Mouse (Mus musculus) CH12.LX (cell line): ENCODE data around the gene Matn4. TPM values are rescaled to one million over a fixed set of nuclear protein-coding genes. Genes with fewer than 3 reads are reported as not detected.

Source experiments
- DNase-seq: peaks from one replicate; pipeline ENCODE4 v3.0.0-alpha.2; 2013; ENCODE audit errors: extremely low read depth
- H3K27ac ChIP-seq: 2 replicates; pipeline ENCODE4 v1.5.1; 2012; ENCODE audit warnings: low read depth, mild to moderate bottlenecking, control low read depth, moderate library complexity; ENCODE audit not compliant: insufficient read depth
- H3K27me3 ChIP-seq: replicated peaks from 2 replicates; pipeline ENCODE3; 2012; ENCODE audit warnings: inconsistent platforms
- H3K36me3 ChIP-seq, 2 experiments: replicated peaks in 1 of 2; 2 replicates each; pipeline versions ENCODE3 to v1.6.1; 2012; ENCODE audit warnings: inconsistent platforms in 1 of 2, low read length in 1 of 2, mild to moderate bottlenecking in 1 of 2, mixed read lengths in 1 of 2, moderate library complexity in 1 of 2; ENCODE audit not compliant: control insufficient read depth in 1 of 2, insufficient read depth in 1 of 2
- H3K4me1 ChIP-seq, 2 experiments: 2 replicates each; pipeline ENCODE4 v1.6.1; 2012; ENCODE audit warnings: inconsistent platforms in 1 of 2, moderate library complexity in 1 of 2; ENCODE audit not compliant: insufficient read depth in 2 of 2, control insufficient read depth in 1 of 2
- H3K4me2 ChIP-seq: 2 replicates; pipeline ENCODE4 v1.6.1; 2012; ENCODE audit warnings: low read depth, mild to moderate bottlenecking, control low read depth; ENCODE audit not compliant: poor library complexity, insufficient read depth, severe bottlenecking
- H3K4me3 ChIP-seq, 3 experiments: fragments of 150-350 bp in 1 of 3; sonication (generic) in 1 of 3; replicated peaks in 1 of 3; 2 replicates each; pipeline versions ENCODE3 to v1.5.1; 2011 to 2012; ENCODE audit warnings: low read depth in 2 of 3, low read length in 2 of 3, mild to moderate bottlenecking in 2 of 3, moderate library complexity in 2 of 3, control low read depth in 1 of 3, improper control_type of control experiment in 1 of 3, inconsistent platforms in 1 of 3, mixed read lengths in 1 of 3; ENCODE audit not compliant: poor library complexity in 1 of 3
- H3K79me2 ChIP-seq: replicated peaks from 2 replicates; pipeline ENCODE4 v1.6.1; 2012; ENCODE audit warnings: mild to moderate bottlenecking, moderate library complexity; ENCODE audit not compliant: control insufficient read depth, poor library complexity, insufficient read depth, severe bottlenecking; ENCODE audit errors: extremely low read depth
- H3K9ac ChIP-seq: 2 replicates; pipeline ENCODE4 v1.6.1; 2012; ENCODE audit warnings: low read depth, mild to moderate bottlenecking, control low read depth, moderate library complexity; ENCODE audit not compliant: insufficient read depth
- H3K9me3 ChIP-seq: replicated peaks from 2 replicates; pipeline ENCODE3; 2012; ENCODE audit warnings: low read length, inconsistent platforms, mixed read lengths
- BHLHE40 ChIP-seq: IDR thresholded peaks from 2 replicates; pipeline ENCODE4 v1.6.1; 2011; ENCODE audit warnings: mild to moderate bottlenecking, low read depth, low read length, improper control_type of control experiment
- CHD2 ChIP-seq: IDR thresholded peaks from 2 replicates; pipeline ENCODE4 v1.6.1; 2011; ENCODE audit warnings: low read length, improper control_type of control experiment
- CTCF ChIP-seq, 2 experiments: IDR thresholded peaks in 1 of 2; conservative IDR thresholded peaks in 1 of 2; 2 replicates each; pipeline ENCODE4 v1.5.1; 2011 to 2012; ENCODE audit warnings: low read depth in 2 of 2, low read length in 2 of 2, improper control_type of control experiment in 1 of 2, inconsistent platforms in 1 of 2, mild to moderate bottlenecking in 1 of 2, moderate library complexity in 1 of 2
- E2F4 ChIP-seq: IDR thresholded peaks from 2 replicates; pipeline ENCODE4 v1.6.1; 2011; ENCODE audit warnings: low read depth, low read length, improper control_type of control experiment; ENCODE audit not compliant: insufficient replicate concordance
- ELF1 ChIP-seq: IDR thresholded peaks from 2 replicates; pipeline ENCODE4 v1.6.1; 2014; ENCODE audit warnings: low read depth, mild to moderate bottlenecking, inconsistent platforms, low read length, improper control_type of control experiment
- ETS1 ChIP-seq: conservative IDR thresholded peaks from 2 replicates; pipeline ENCODE4 v1.6.1; 2012; ENCODE audit warnings: low read depth, mild to moderate bottlenecking, inconsistent platforms, low read length, improper control_type of control experiment, moderate library complexity
- GABPA ChIP-seq: IDR thresholded peaks from 2 replicates; pipeline ENCODE4 v1.6.1; 2012; ENCODE audit warnings: low read depth, low read length, improper control_type of control experiment, inconsistent platforms; ENCODE audit not compliant: insufficient replicate concordance
- HCFC1 ChIP-seq: IDR thresholded peaks from 2 replicates; pipeline ENCODE4 v1.6.1; 2012; ENCODE audit warnings: low read depth, mild to moderate bottlenecking, inconsistent platforms, low read length, improper control_type of control experiment
- JUN ChIP-seq: IDR thresholded peaks from 2 replicates; pipeline ENCODE4 v1.6.1; 2011; ENCODE audit warnings: low read depth, mild to moderate bottlenecking, low read length, improper control_type of control experiment, moderate library complexity; ENCODE audit not compliant: insufficient read depth
- KAT2A ChIP-seq: IDR thresholded peaks from 2 replicates; pipeline ENCODE4 v1.6.1; 2012; ENCODE audit warnings: low read length, improper control_type of control experiment, inconsistent platforms; ENCODE audit not compliant: insufficient replicate concordance
- MAFK ChIP-seq: IDR thresholded peaks from 2 replicates; pipeline ENCODE4 v1.6.1; 2011; ENCODE audit warnings: low read length, improper control_type of control experiment; ENCODE audit not compliant: insufficient replicate concordance
- MEF2A ChIP-seq: IDR thresholded peaks from 2 replicates; pipeline ENCODE4 v1.6.1; 2014; ENCODE audit warnings: low read depth, mild to moderate bottlenecking, inconsistent platforms, low read length, improper control_type of control experiment, borderline replicate concordance
- MXI1 ChIP-seq: IDR thresholded peaks from 2 replicates; pipeline ENCODE4 v1.6.1; 2011; ENCODE audit warnings: mild to moderate bottlenecking, low read depth, low read length, improper control_type of control experiment
- MYC ChIP-seq: IDR thresholded peaks from 2 replicates; pipeline ENCODE4 v1.6.1; 2011; ENCODE audit warnings: low read depth, mild to moderate bottlenecking, improper control_type of control experiment, low read length
- NELFE ChIP-seq: IDR thresholded peaks from 2 replicates; pipeline ENCODE4 v1.6.1; 2011; ENCODE audit warnings: low read depth, low read length, improper control_type of control experiment
- NRF1 ChIP-seq: IDR thresholded peaks from 2 replicates; pipeline ENCODE4 v1.6.1; 2014; ENCODE audit warnings: low read depth, mild to moderate bottlenecking, inconsistent platforms, low read length, improper control_type of control experiment, moderate library complexity
- PAX5 ChIP-seq: IDR thresholded peaks from 2 replicates; pipeline ENCODE4 v1.6.1; 2012; ENCODE audit warnings: low read length, inconsistent platforms, mixed read lengths
- POLR2AphosphoS2 ChIP-seq: IDR thresholded peaks from 2 replicates; pipeline ENCODE4 v1.6.1; 2011; ENCODE audit warnings: low read depth, low read length, improper control_type of control experiment
- RCOR1 ChIP-seq: conservative IDR thresholded peaks from 2 replicates; pipeline ENCODE4 v1.6.1; 2012; ENCODE audit warnings: low read depth, mild to moderate bottlenecking, inconsistent platforms, low read length, improper control_type of control experiment
- SIN3A ChIP-seq: IDR thresholded peaks from 2 replicates; pipeline ENCODE4 v1.6.1; 2012; ENCODE audit warnings: low read length, improper control_type of control experiment, inconsistent platforms
- SMC3 ChIP-seq: IDR thresholded peaks from 2 replicates; pipeline ENCODE4 v1.6.1; 2011; ENCODE audit warnings: low read depth, low read length, improper control_type of control experiment
- TCF12 ChIP-seq: IDR thresholded peaks from 2 replicates; pipeline ENCODE4 v1.6.1; 2014; ENCODE audit warnings: low read depth, mild to moderate bottlenecking, inconsistent platforms, low read length, improper control_type of control experiment
- UBTF ChIP-seq: IDR thresholded peaks from 2 replicates; pipeline ENCODE4 v1.6.1; 2012; ENCODE audit warnings: low read depth, mild to moderate bottlenecking, inconsistent platforms, low read length, improper control_type of control experiment, moderate library complexity
- USF1 ChIP-seq: IDR thresholded peaks from 2 replicates; pipeline ENCODE4 v1.6.1; 2014; ENCODE audit warnings: low read depth, mild to moderate bottlenecking, inconsistent platforms, low read length, improper control_type of control experiment
- USF2 ChIP-seq: conservative IDR thresholded peaks from 2 replicates; pipeline ENCODE4 v1.6.1; 2011; ENCODE audit warnings: low read depth, low read length, improper control_type of control experiment
- ZC3H11A ChIP-seq: IDR thresholded peaks from 2 replicates; pipeline ENCODE4 v1.6.1; 2012; ENCODE audit warnings: low read depth, mild to moderate bottlenecking, inconsistent platforms, low read length, improper control_type of control experiment
- ZNF384 ChIP-seq: IDR thresholded peaks from 2 replicates; pipeline ENCODE4 v1.6.1; 2012; ENCODE audit warnings: low read depth, low read length, improper control_type of control experiment, inconsistent platforms
- dilution Hi-C: fragments of 300-500 bp; cut with MboI; formaldehyde crosslinking; loops from 2 replicates; pipeline ENCODE4 v1.14.3; 2020; ENCODE audit warnings: low sequenced_read_pairs; ENCODE audit not compliant: extremely low pct_unique_long_range_greater_than_20kb, extremely low pct_ligation_motif_present
- in situ Hi-C: fragments of 300-500 bp; cut with MboI; formaldehyde crosslinking; loops from 3 replicates; pipeline ENCODE4 v1.14.3; 2019; ENCODE audit warnings: low sequenced_read_pairs, low pct_ligation_motif_present, low pct_unique_long_range_greater_than_20kb, mixed read lengths
- polyA plus RNA-seq: library from polyadenylated mRNA; unstranded; fragments of >175 nt; gene quantifications from 2 replicates; pipeline ENCODE4 v1.2.1, GENCODE M21; 2012; ENCODE audit warnings: low read depth; ENCODE audit not compliant: insufficient read length
- total RNA-seq, 2 experiments: library from RNA; depleted of rRNA; stranded (reverse); fragments of 300-350 nt in 1 of 2; fragments of >200 nt in 1 of 2; gene quantifications; 2 replicates each; pipeline ENCODE4 v1.2.3; 2012 to 2014

Matn4 gene
- total and polyA plus RNA-seq, 3 experiments: not detected

DNA sequence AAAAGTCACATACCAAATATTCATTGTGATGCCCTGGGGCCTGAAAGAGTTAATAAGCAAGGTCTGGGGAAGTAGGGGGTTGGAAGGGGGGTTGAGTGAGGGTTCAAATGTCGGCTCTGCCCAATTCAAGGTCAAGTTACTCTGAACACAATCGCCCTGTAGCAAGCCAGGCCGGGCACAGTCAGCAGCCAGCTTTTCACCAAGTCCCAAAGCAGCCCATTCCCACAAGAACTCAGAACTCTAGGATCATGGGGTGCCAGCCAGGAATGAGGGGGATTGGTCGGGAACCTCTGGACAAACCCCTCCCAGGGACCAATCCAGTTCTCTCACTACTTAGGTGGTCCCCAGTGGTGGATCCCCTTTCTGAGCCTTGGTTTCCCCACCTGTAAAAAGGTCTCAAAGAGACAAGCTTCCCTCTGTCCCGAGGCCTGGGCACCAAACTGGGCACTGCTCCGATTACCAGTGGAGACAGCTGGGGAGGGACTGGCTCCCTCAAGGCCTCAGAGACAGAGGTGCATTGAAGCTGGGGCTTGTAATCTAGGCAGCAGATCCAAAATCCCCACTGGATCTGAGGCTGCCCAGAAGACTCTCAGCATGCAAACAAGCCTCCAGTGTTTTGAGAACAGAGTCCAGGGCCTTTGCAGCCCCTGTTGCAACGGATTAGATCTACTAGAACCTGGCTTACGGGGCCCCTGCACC, 31.4 kb upstream of the Matn4 start:
- Histone ChIP-seq H3K27ac (no peak overlapping the region), H3K4me3 (no peak overlapping the region), H3K4me1 (peaks cover 31 to 77% of the 10 kb centered on the region in 2 experiments), H3K9ac (no peak overlapping the region), H3K79me2 (peaks cover 62% of the 10 kb centered on the region), H3K4me2 (0 out of 2 replicates have a peak overlapping the region, but pooled peaks have one; percentile 27), H3K27me3 (no peaks in the 10 kb centered on the region), H3K9me3 (no peaks in the 10 kb centered on the region), H3K36me3 (peaks cover 0 to 53% of the 10 kb centered on the region in 2 experiments)
- dilution Hi-C loops: no loop called here
- TF ChIP-seq HCFC1: no peak
- TF ChIP-seq CHD2: no peak
- TF ChIP-seq MAFK: no peak
- no peak for TF ChIP-seq ZC3H11A
- no peak for TF ChIP-seq MYC
- no peak for TF ChIP-seq ELF1
- no peak for TF ChIP-seq SIN3A
- TF ChIP-seq PAX5: no peak
- no peak for TF ChIP-seq UBTF
- no peak for TF ChIP-seq NRF1
- no peak for TF ChIP-seq POLR2AphosphoS2
- TF ChIP-seq GABPA: no peak
- no peak for TF ChIP-seq RCOR1
- TF ChIP-seq TCF12: no peak
- in situ Hi-C loops: no loop called here
- DNase-seq: no peak

DNA sequence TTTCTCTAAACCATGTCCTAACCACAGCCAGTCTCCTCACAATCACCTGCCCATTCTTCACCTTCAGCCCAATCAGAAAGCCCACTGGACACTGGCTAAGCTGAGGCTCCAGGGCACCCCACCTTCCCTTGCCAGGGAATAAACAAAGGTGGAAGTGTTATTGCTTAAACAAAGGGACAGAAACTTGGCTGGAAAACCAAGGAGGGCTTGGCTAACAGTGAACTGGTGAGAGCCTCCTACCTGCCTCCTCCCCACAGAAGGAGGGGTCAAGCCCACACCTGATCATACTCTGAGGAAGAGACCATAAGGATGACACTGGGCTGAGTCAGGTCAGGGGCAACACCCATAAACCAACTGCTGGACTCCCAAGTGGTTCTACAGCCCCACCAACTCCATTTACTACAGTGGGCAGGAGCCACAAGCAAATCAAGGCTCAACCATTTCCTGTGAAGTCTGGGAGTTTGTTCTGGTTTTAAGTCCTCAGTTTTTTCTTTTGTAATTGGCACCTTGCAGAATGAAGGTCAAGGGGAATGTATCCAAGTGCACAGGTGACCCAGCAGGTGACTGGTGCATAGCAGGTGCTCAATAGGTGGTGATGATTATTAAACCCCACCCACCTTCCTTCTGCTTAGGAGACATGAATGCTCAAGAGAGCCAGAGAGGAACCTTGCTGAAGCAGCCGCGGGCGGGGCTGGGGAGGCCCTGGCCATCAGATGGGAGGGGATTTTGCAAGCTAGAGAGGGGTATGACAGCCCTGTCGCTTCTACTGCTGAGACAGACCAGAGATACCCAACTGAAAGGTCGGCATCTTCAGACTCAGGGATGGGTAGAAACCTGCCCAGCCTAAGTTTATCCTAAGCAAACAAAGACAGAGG, 30.5 kb upstream of the Matn4 start:
- dilution Hi-C loops (no loop called here), in situ Hi-C loops (no loop called here)
- H3K79me2 ChIP-seq: peaks cover 56% of the 10 kb centered on the region
- TF ChIP-seq MXI1: no peak
- TF ChIP-seq HCFC1: no peak
- no peak for TF ChIP-seq SMC3
- TF ChIP-seq SIN3A: no peak
- no peak for TF ChIP-seq TCF12
- no peak for TF ChIP-seq ELF1
- no peak for TF ChIP-seq CTCF (conservative IDR thresholded peaks at IDR 0.05 in 1 of 2, IDR thresholded peaks at IDR 0.05 in 1 of 2; ENCODE audit: low read depth in 2 of 2, low read length in 2 of 2)
- TF ChIP-seq MEF2A: no peak
- TF ChIP-seq POLR2AphosphoS2: no peak
- TF ChIP-seq NRF1: no peak
- no peak for TF ChIP-seq ETS1
- no peak for TF ChIP-seq ZNF384
- TF ChIP-seq USF1: no peak
- TF ChIP-seq USF2: no peak
- TF ChIP-seq E2F4: no peak
- TF ChIP-seq NELFE: no peak
- TF ChIP-seq BHLHE40: no peak
- TF ChIP-seq PAX5: no peak
- TF ChIP-seq JUN: no peak
- TF ChIP-seq KAT2A: no peak
- DNase-seq: no peak
- no peak overlapping the region for H3K27ac ChIP-seq
- H3K36me3 ChIP-seq: peaks cover 3 to 60% of the 10 kb centered on the region in 2 experiments
- no peak overlapping the region for H3K9ac ChIP-seq
- H3K4me1 ChIP-seq: peaks cover 30 to 71% of the 10 kb centered on the region in 2 experiments
- no peaks in the 10 kb centered on the region for H3K27me3 ChIP-seq
- no peak overlapping the region for H3K4me2 ChIP-seq
- H3K4me3 ChIP-seq: no peak overlapping the region
- H3K9me3 ChIP-seq: no peaks in the 10 kb centered on the region
